Comparison of ENCODE assay signal across 20 mouse cellular contexts in the genomic region with DNA sequence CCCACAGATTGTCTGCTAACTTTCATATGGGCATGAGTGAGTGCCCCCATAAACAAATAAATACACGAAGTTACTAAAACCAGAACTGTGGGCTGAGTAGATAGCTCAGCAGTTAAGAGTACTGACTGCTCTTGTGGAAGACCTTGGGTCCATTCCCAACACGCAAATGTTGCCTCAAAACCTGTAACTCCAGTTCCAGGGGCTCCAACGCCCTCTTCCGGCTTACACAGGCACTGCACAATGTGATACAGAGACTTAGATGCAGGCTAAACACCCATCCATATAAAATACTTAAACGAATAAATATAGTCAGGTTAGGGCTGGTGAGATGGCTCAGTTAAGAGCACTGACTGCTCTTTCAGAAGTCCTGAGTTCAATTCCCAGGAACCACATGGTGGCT. TPM values are rescaled to one million over a fixed set of nuclear protein-coding genes. Genes with fewer than 3 reads are reported as not detected.
"Had no signal": no experiment of that assay in that cellular context is flagged by ENCODE, and none has a peak within 500 bp of the region (broad histone marks: within the 10 kb centered on the region; RNA-seq: fewer than 3 reads in every experiment).

No protein-coding gene starts in this region.

- DNase-seq: kidney, adult 9 months; kidney, postnatal 4 days; liver, embryonic 13.5 days; lung, adult 18-20 months; lung, postnatal 4 days; retina, postnatal 1 day; right cerebral cortex, postnatal 14 days; thymus, adult 18-20 months; thymus, postnatal 25 days had no signal

- H3K36me3 ChIP-seq: limb, embryonic 10.5 days; liver, embryonic 13.5 days; midbrain, embryonic 12.5 days; neural tube, embryonic 13.5 days; stomach, embryonic 15.5 days had no signal

- H3K9ac ChIP-seq: liver, embryonic 13.5 days; midbrain, embryonic 12.5 days; neural tube, embryonic 13.5 days; stomach, embryonic 15.5 days had no signal

- H3K9me3 ChIP-seq: limb, embryonic 10.5 days; liver, embryonic 13.5 days; midbrain, embryonic 12.5 days; neural tube, embryonic 13.5 days; stomach, embryonic 15.5 days had no signal

- H3K4me3 ChIP-seq: left cerebral cortex, adult 2 months; limb, embryonic 10.5 days; liver, embryonic 13.5 days; midbrain, embryonic 12.5 days; neural tube, embryonic 13.5 days; stomach, embryonic 15.5 days had no signal

- H3K4me1 ChIP-seq: stomach, embryonic 15.5 days had no signal

- H3K27ac ChIP-seq: kidney, postnatal 0 days; left cerebral cortex, adult 2 months; limb, embryonic 10.5 days; liver, embryonic 13.5 days; midbrain, embryonic 12.5 days; neural tube, embryonic 13.5 days; stomach, embryonic 15.5 days had no signal

RNA-seq across cellular contexts. Expression of a gene that starts 10.5 kb away (rescaled TPM):
- total RNA-seq: layer of hippocampus, adult 8-10 months; layer of hippocampus, postnatal 25 days; left cerebral cortex, adult 2 months; left cerebral cortex, postnatal 14 days; megakaryocyte-erythroid progenitor cell, adult 5-6 weeks had no signal
- polyA plus RNA-seq: midbrain, embryonic 16.5 days had no signal
